Mouse (Mus musculus): ENCODE measurements around the gene Olfr1026. TPM values are rescaled to one million over a fixed set of nuclear protein-coding genes. Genes with fewer than 3 reads are reported as not detected.

Olfr1026 gene
- polyA plus RNA-seq, 1 experiment from 2014 or later, result not detected

DNA sequence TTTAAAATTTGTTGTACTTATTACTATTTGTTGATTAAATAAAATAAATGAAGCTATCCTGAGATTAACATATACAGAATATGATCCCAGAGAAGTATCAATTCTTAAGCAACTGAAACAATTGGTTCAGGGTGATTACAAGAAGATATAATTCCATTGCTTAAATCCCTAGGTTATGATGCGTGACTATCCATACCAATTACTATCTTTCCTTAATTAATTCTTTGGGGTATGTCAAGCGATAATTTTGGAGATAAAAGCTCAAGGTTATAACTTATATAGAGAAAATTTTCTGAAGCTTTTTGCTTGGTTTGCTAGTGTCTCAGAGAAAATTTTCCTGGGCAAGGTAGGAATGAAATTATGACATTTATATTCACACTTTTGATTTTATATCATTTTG lies 52.2 kb downstream of the Olfr1026 start, which contains the start of gene Olfr1029:
Gene Olfr1029 (plus strand): TSS at position 301 of the 400 bp plus-strand sequence.
- Histone ChIP-seq H3K9me3 (ENCODE audit: control insufficient read depth, low read length) (no peaks in the 10 kb centered on the region), H3K9ac (ENCODE audit: low read length) (no peak within 1 kb of the TSS), H3K4me3 (ENCODE audit: low read depth, low read length) (no peak within 1 kb of the TSS), H3K27me3 (ENCODE audit: control insufficient read depth, insufficient read depth, low read length) (no peaks in the 10 kb centered on the region), H3K36me3 (ENCODE audit: control insufficient read depth, insufficient read depth, low read length) (no peaks in the 10 kb centered on the region), H3K27ac (replicated peaks) (no peak within 1 kb of the TSS), H3K4me2 (replicated peaks; ENCODE audit: low read depth) (no peak within 1 kb of the TSS), H3K4me1 (replicated peaks; ENCODE audit: control insufficient read depth, insufficient read depth) (no peaks in the 10 kb centered on the region)
- DNase-seq (ENCODE audit: low spot score), result no peak
- TF ChIP-seq EP300 (optimal IDR thresholded peaks at IDR 0.05), result no peak
- TF ChIP-seq CTCF (IDR thresholded peaks at IDR 0.05; ENCODE audit: low read depth), result no peak
- no peak for ATAC-seq (ENCODE audit: low FRiP score, low TSS enrichment)
- WGBS, result 81% methylated on average over 2 of the region's 2 CpGs

Other genes starting within 250 kb of the Olfr1026 start
- not detected in 2 replicates for gene Olfr1006, start 242.8 kb upstream of the Olfr1026 start, polyA plus RNA-seq (2015; fragmentation: Nextera tagmentation; extraction: Ambion mirVana)
- gene Olfr1008, start 232.1 kb upstream of the Olfr1026 start, polyA plus RNA-seq (2015; fragmentation: Nextera tagmentation; extraction: Ambion mirVana), result not detected in 2 replicates
- gene Olfr1009, start 206.1 kb upstream of the Olfr1026 start, polyA plus RNA-seq (2015; fragmentation: Nextera tagmentation; extraction: Ambion mirVana), result not detected in 2 replicates
- not detected in 2 replicates for gene Olfr1012, start 158.8 kb upstream of the Olfr1026 start, polyA plus RNA-seq (2015; fragmentation: Nextera tagmentation; extraction: Ambion mirVana)
- gene Olfr1013, start 154.5 kb upstream of the Olfr1026 start, polyA plus RNA-seq (2015; fragmentation: Nextera tagmentation; extraction: Ambion mirVana), result not detected in 2 replicates
- gene Olfr1014, start 148.8 kb upstream of the Olfr1026 start, polyA plus RNA-seq (2015; fragmentation: Nextera tagmentation; extraction: Ambion mirVana), result not detected in 2 replicates
- gene Olfr1015, start 139.5 kb upstream of the Olfr1026 start, polyA plus RNA-seq (2015; fragmentation: Nextera tagmentation; extraction: Ambion mirVana), result not detected in 2 replicates
- gene Olfr1016, start 119.0 kb upstream of the Olfr1026 start, polyA plus RNA-seq (2015; fragmentation: Nextera tagmentation; extraction: Ambion mirVana), result not detected in 2 replicates
- not detected in 2 replicates for gene Olfr1018, start 103.1 kb upstream of the Olfr1026 start, polyA plus RNA-seq (2015; fragmentation: Nextera tagmentation; extraction: Ambion mirVana)
- not detected in 2 replicates for gene Olfr1019, start 76.1 kb upstream of the Olfr1026 start, polyA plus RNA-seq (2015; fragmentation: Nextera tagmentation; extraction: Ambion mirVana)
- gene Olfr1020, start 74.5 kb upstream of the Olfr1026 start, polyA plus RNA-seq (2015; fragmentation: Nextera tagmentation; extraction: Ambion mirVana), result not detected in 2 replicates
- not detected in 2 replicates for gene Olfr1022, start 53.0 kb upstream of the Olfr1026 start, polyA plus RNA-seq (2015; fragmentation: Nextera tagmentation; extraction: Ambion mirVana)
- gene Olfr1023, start 35.9 kb upstream of the Olfr1026 start, polyA plus RNA-seq (2015; fragmentation: Nextera tagmentation; extraction: Ambion mirVana), result not detected in 2 replicates
- gene Olfr1024, start 16.5 kb upstream of the Olfr1026 start, polyA plus RNA-seq (2015; fragmentation: Nextera tagmentation; extraction: Ambion mirVana), result not detected in 2 replicates
- gene Olfr1025-ps1, start 6.4 kb upstream of the Olfr1026 start, polyA plus RNA-seq (2015; fragmentation: Nextera tagmentation; extraction: Ambion mirVana), result not detected in 2 replicates
- not detected in 2 replicates for gene Olfr1028, start 28.9 kb downstream of the Olfr1026 start, polyA plus RNA-seq (2015; fragmentation: Nextera tagmentation; extraction: Ambion mirVana)
- gene Olfr1029, start 52.3 kb downstream of the Olfr1026 start, polyA plus RNA-seq (2015; fragmentation: Nextera tagmentation; extraction: Ambion mirVana), result not detected in 2 replicates
- not detected in 2 replicates for gene Olfr1030, start 57.7 kb downstream of the Olfr1026 start, polyA plus RNA-seq (2015; fragmentation: Nextera tagmentation; extraction: Ambion mirVana)
- not detected in 2 replicates for gene Olfr1031, start 68.7 kb downstream of the Olfr1026 start, polyA plus RNA-seq (2015; fragmentation: Nextera tagmentation; extraction: Ambion mirVana)
- gene Olfr1032, start 84.0 kb downstream of the Olfr1026 start, polyA plus RNA-seq (2015; fragmentation: Nextera tagmentation; extraction: Ambion mirVana), result not detected in 2 replicates
- 1.9 and 2.5 TPM in 2 replicates for gene Olfr1033, start 99.1 kb downstream of the Olfr1026 start, polyA plus RNA-seq (2015; fragmentation: Nextera tagmentation; extraction: Ambion mirVana)
- 0.01 and 0.02 TPM in 2 replicates for gene Olfr1034, start 124.3 kb downstream of the Olfr1026 start, polyA plus RNA-seq (2015; fragmentation: Nextera tagmentation; extraction: Ambion mirVana)
- not detected in 2 replicates for gene Olfr1036, start 152.4 kb downstream of the Olfr1026 start, polyA plus RNA-seq (2015; fragmentation: Nextera tagmentation; extraction: Ambion mirVana)
- gene Olfr1037, start 165.8 kb downstream of the Olfr1026 start, polyA plus RNA-seq (2015; fragmentation: Nextera tagmentation; extraction: Ambion mirVana), result not detected in 2 replicates
- gene Olfr1039, start 214.4 kb downstream of the Olfr1026 start, polyA plus RNA-seq (2015; fragmentation: Nextera tagmentation; extraction: Ambion mirVana), result not detected in 2 replicates
- not detected in 2 replicates for gene Olfr1040, start 225.2 kb downstream of the Olfr1026 start, polyA plus RNA-seq (2015; fragmentation: Nextera tagmentation; extraction: Ambion mirVana)
- gene Olfr1042, start 240.3 kb downstream of the Olfr1026 start, polyA plus RNA-seq (2015; fragmentation: Nextera tagmentation; extraction: Ambion mirVana), result 0.01 TPM in 1 of 2 replicates, not detected in the other
- not detected in 2 replicates for gene Olfr1043, start 246.0 kb downstream of the Olfr1026 start, polyA plus RNA-seq (2015; fragmentation: Nextera tagmentation; extraction: Ambion mirVana)